Mouse (Mus musculus) heart, embryonic 14.5 days (tissue): ENCODE data around the gene Tpcn1. TPM values are rescaled to one million over a fixed set of nuclear protein-coding genes. Genes with fewer than 3 reads are reported as not detected.

ENCODE experiments used
- ATAC-seq: fragments of 200-750 bp; cut with Nextera tagmentation; 2 replicates; pipeline ENCODE4 v1.8.0; 2017; ENCODE audit warnings: low read depth, moderate TSS enrichment; ENCODE audit not compliant: insufficient number of reproducible peaks, insufficient read depth, low FRiP score
- H3K27ac ChIP-seq, 2 experiments: fragments of 200-500 bp in 1 of 2; fragments of 300-500 bp in 1 of 2; sonication (generic) in 1 of 2; replicated peaks in 1 of 2; 2 replicates each; pipeline ENCODE4 v1.5.1; 2012 to 2014; ENCODE audit warnings: low read depth in 2 of 2, low read length in 2 of 2, control low read depth in 1 of 2, mild to moderate bottlenecking in 1 of 2, mixed read lengths in 1 of 2; ENCODE audit not compliant: control insufficient read depth in 1 of 2, insufficient read depth in 1 of 2
- H3K27me3 ChIP-seq: fragments of 300-500 bp; sonication (generic); 2 replicates; pipeline ENCODE4 v1.6.1; 2014; ENCODE audit warnings: mild to moderate bottlenecking, low read length, control low read depth; ENCODE audit not compliant: control insufficient read depth, insufficient read depth
- H3K36me3 ChIP-seq: fragments of 300-500 bp; sonication (generic); 2 replicates; pipeline ENCODE4 v1.6.1; 2014; ENCODE audit warnings: mild to moderate bottlenecking, control low read depth, low read length, mixed read lengths; ENCODE audit not compliant: control insufficient read depth, insufficient read depth
- H3K4me1 ChIP-seq, 2 experiments: fragments of 200-500 bp in 1 of 2; fragments of 300-500 bp in 1 of 2; sonication (generic) in 1 of 2; 2 replicates each; pipeline ENCODE4 v1.6.1; 2012 to 2014; ENCODE audit warnings: low read length in 2 of 2, control low read depth in 1 of 2, mixed read lengths in 1 of 2; ENCODE audit not compliant: control insufficient read depth in 2 of 2, insufficient read depth in 2 of 2
- H3K4me2 ChIP-seq: fragments of 300-500 bp; sonication (generic); 2 replicates; pipeline ENCODE4 v1.6.1; 2014; ENCODE audit warnings: mild to moderate bottlenecking, low read length
- H3K4me3 ChIP-seq, 2 experiments: fragments of 200-500 bp in 1 of 2; fragments of 300-500 bp in 1 of 2; sonication (generic) in 1 of 2; 2 replicates each; pipeline ENCODE4 v1.5.1; 2012 to 2014; ENCODE audit warnings: low read length in 2 of 2, mild to moderate bottlenecking in 2 of 2, control low read depth in 1 of 2, low read depth in 1 of 2, moderate library complexity in 1 of 2; ENCODE audit not compliant: control insufficient read depth in 1 of 2, insufficient read depth in 1 of 2
- H3K9ac ChIP-seq: fragments of 300-500 bp; sonication (generic); 2 replicates; pipeline ENCODE4 v1.6.1; 2014; ENCODE audit warnings: mild to moderate bottlenecking, low read length
- H3K9me3 ChIP-seq: fragments of 300-500 bp; sonication (generic); 2 replicates; pipeline ENCODE4 v1.6.1; 2016; ENCODE audit warnings: low read length, control low read depth; ENCODE audit not compliant: control insufficient read depth
- WGBS: fragments of 180-500 bp; shearing (Covaris S2); extraction: QIAGEN DNeasy Blood & Tissue Kit; methylation state at CpG from one replicate; pipeline ENCODE4 v1.1.7; 2014; 5-methylcytosine and 5-hydroxymethylcytosine counted together
- polyA plus RNA-seq: library from polyadenylated mRNA; unstranded; fragments of >200 nt; fragmentation: Nextera tagmentation; extraction: Ambion mirVana; gene quantifications from 2 replicates; pipeline ENCODE4 v1.2.1, GENCODE M21; 2014

Gene Tpcn1
- polyA plus RNA-seq, 1 experiment from 2014 or later: 17.1 TPM

DNA sequence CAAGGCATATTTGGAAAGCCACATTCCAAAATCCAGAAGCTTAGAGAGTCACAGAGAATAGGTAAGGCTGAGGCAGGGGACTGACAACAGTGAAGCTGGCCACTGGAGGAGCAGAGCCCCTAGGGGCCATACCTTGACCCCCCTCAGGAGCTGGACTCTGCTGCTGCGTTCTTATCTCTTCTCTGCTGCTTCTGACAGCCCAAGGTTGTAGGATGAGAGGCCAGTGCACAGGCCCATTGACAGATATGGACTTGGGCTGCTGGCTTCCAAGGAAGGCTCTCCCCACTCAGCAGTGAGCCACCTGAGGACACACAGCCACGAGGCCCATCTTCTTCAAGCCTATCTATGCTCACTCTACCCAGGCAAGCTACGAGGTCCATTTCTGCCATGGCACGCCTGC is 19.5 kb downstream of the Tpcn1 start:
- no peak overlapping the region for H3K9ac ChIP-seq
- H3K4me1 ChIP-seq: peaks cover 51 to 57% of the 10 kb centered on the region in 2 experiments
- no peak overlapping the region for H3K4me2 ChIP-seq
- 50% methylated on average over 4 of the region's 4 CpGs for WGBS
- H3K4me3 ChIP-seq: no peak overlapping the region
- no peaks in the 10 kb centered on the region for H3K36me3 ChIP-seq
- no peaks in the 10 kb centered on the region for H3K9me3 ChIP-seq
- H3K27me3 ChIP-seq: no peaks in the 10 kb centered on the region
- no peak overlapping the region for H3K27ac ChIP-seq
- no peak for ATAC-seq

DNA sequence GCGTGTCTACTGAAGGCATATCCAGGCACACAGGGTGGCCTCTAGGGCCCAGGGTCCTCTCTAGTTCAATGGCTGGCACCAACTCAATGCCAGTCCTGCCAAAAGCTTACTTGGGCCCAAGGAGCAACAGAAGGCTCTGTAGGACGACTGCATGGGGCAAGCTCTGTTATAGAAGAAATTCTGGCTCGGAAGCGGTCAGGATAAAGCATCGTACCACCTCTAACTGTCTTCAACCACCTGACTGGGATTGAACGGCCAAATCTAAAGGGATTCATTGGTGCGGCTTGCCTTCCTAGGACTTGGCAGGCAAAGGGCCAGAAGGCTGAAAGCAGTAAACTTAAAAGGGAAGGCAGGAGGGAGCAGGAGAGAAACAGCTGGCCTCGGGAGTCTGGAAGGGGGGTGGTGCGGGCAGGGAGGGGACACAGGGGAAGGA is 20.1 kb downstream of the Tpcn1 start:
- ATAC-seq: no peak
- 74% methylated on average over 9 of the region's 9 CpGs for WGBS
- Histone ChIP-seq H3K27ac (no peak overlapping the region), H3K4me2 (no peak overlapping the region), H3K9ac (no peak overlapping the region), H3K36me3 (no peaks in the 10 kb centered on the region), H3K4me1 (peaks cover 57 to 62% of the 10 kb centered on the region in 2 experiments), H3K27me3 (no peaks in the 10 kb centered on the region), H3K4me3 (no peak overlapping the region), H3K9me3 (no peaks in the 10 kb centered on the region)

DNA sequence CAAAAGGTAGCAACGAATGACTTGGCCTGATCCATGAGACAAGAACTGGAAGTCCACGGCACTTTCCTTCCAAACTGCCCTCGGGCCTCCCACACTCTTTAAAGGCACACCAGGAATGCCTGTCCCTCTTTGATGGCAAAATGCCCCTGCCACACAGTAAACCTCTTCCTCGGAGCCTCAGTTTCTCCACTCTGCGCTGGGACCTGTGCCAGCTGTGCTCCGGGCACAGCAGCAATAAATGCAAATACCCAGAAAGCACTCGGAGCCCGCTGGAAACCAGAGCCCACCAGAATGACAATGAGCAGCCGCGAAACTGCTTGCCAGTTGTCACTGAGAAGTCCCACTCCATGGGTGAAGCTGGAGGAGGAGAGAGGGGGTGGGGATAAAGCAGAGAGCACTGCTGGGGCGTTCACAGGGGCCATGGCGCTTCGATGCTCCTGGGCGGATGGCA is 20.7 kb downstream of the Tpcn1 start:
- 64% methylated on average over 14 of the region's 14 CpGs for WGBS
- H3K36me3 ChIP-seq: no peaks in the 10 kb centered on the region
- ATAC-seq: no peak
- H3K4me1 ChIP-seq: peaks cover 63 to 68% of the 10 kb centered on the region in 2 experiments
- no peaks in the 10 kb centered on the region for H3K9me3 ChIP-seq
- no peak overlapping the region for H3K4me3 ChIP-seq
- no peak overlapping the region for H3K9ac ChIP-seq
- no peak overlapping the region for H3K27ac ChIP-seq
- H3K27me3 ChIP-seq: no peaks in the 10 kb centered on the region
- H3K4me2 ChIP-seq: no peak overlapping the region

DNA sequence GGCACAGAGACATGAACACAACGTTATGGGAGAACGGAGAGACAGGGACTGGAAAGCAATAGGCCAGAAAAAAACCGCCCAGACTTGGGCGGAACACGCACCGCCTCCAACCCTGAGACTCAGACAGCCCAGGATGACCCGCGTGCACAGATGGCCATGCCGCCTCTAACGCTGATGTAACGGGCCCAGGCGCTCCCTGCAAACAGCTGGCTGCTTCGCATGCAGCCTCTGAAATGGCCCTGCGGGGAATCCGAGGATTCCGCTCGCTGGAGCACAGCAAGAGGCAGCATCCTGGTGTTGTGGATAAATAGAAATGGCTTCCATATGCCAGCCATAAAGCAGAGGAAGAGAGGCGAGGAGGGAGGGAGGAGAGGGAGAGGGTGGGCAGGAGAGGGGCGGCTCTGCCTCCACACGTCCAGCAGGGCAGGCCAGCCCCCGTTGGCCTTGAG is 21.2 kb downstream of the Tpcn1 start:
- H3K27me3 ChIP-seq: no peaks in the 10 kb centered on the region
- H3K36me3 ChIP-seq: no peaks in the 10 kb centered on the region
- no peaks in the 10 kb centered on the region for H3K9me3 ChIP-seq
- H3K9ac ChIP-seq: no peak overlapping the region
- WGBS: 51% methylated on average over 21 of the region's 21 CpGs
- peak overlapping the region; percentile 42 to 71 for H3K27ac ChIP-seq
- H3K4me3 ChIP-seq: no peak overlapping the region
- H3K4me1 ChIP-seq: peaks cover 65 to 70% of the 10 kb centered on the region in 2 experiments
- no peak for ATAC-seq
- no peak overlapping the region for H3K4me2 ChIP-seq

DNA sequence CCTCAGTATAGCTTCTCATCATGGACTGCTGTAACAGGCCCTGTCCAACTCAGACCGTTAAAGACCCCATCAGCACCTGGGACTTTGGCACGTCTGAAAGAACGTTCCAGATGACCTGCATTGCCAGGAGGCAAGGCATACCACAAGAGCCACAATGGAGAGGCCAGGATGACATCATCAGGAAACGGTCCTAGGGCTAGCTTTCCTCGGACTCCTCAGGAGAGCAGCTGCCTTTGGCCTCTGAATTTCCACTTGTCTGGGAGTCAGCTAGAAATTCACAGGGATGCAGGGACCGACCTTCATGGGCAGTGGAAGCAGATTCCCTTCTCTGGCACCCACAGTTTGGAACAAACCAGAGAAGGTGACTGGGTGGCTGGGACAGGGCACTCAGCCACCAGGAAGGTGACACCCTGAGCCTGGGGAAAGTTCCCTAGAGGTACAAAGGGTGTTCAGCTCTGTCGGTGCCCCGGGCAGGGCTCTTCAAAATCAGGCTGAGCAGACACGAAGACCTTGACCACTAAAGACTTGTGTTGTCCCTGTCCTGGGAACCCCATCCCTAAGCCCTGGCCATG is 21.7 kb downstream of the Tpcn1 start:
- Histone ChIP-seq H3K4me1 (peaks cover 65 to 70% of the 10 kb centered on the region in 2 experiments), H3K4me2 (no peak overlapping the region), H3K9me3 (no peaks in the 10 kb centered on the region), H3K36me3 (no peaks in the 10 kb centered on the region), H3K4me3 (no peak overlapping the region), H3K9ac (peak overlapping the region; percentile 9; the same call in 1 of the 2 replicates), H3K27ac (peak overlapping the region; percentile 42 to 71), H3K27me3 (no peaks in the 10 kb centered on the region)
- no peak for ATAC-seq
- WGBS: 37% methylated on average over 9 of the region's 9 CpGs

DNA sequence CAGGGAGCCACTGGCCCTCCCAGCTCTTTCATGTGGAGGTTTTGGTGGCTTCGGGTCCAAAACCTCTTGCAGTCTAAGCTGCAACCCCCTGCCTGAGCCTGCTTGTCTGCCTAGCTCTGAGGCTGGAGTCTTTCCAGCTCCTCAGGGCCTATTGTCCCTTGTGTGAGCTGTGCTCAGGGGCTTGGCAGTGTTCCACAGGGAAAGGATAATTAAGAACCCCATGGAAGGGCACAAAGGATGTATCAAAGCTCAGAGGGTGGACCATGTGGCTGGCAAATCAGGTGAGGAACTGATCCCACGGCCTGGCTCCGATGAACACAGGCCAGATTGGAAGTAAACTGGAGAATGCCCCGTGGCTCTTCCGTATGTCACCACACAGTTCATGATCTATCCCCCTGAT is 22.4 kb downstream of the Tpcn1 start:
- WGBS: 64% methylated on average over 5 of the region's 5 CpGs
- Histone ChIP-seq H3K27ac (peak overlapping the region; percentile 42 to 71), H3K9ac (peak overlapping the region; percentile 9; the same call in 1 of the 2 replicates), H3K4me3 (no peak overlapping the region), H3K9me3 (no peaks in the 10 kb centered on the region), H3K4me2 (no peak overlapping the region), H3K4me1 (peaks cover 61 to 63% of the 10 kb centered on the region in 2 experiments), H3K36me3 (no peaks in the 10 kb centered on the region), H3K27me3 (no peaks in the 10 kb centered on the region)
- no peak for ATAC-seq

DNA sequence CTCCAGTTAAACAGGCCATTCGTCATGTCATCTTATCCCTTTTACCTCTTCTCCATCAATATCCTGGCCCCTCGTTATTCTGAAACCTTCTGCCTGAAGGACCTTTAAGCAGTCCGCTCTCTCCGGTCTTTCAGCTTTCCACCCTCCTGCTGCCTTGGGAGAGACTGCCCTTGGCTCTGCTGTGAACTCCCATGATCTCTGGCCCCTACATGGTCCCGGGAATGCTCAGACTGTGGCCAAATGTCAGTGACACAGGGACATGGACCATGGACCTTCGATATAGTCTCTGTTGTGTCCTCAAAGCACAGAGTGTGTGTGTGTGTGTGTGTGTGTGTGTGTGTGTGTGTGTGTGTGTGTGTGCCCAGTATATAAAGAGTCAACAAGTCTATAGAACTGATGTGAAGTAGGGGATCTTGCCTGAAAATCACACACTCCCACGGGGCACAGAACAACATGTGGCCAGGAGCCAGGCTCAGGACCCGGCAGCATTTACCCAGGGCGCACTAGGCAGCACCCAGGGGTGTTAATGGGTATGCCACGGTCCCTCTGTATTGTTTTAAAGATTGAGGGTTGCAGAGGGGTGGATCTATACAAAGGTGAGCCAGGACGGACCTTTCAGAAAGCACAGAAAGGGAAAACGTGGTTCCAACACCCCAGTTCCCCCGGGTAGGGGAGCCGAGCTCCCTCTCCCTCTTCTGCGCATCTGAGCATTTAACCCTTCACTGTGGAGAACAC is 23.1 kb downstream of the Tpcn1 start:
- H3K9me3 ChIP-seq: no peaks in the 10 kb centered on the region
- H3K36me3 ChIP-seq: no peaks in the 10 kb centered on the region
- no peak for ATAC-seq
- H3K4me3 ChIP-seq: no peak overlapping the region
- 64% methylated on average over 15 of the region's 15 CpGs for WGBS
- H3K27me3 ChIP-seq: no peaks in the 10 kb centered on the region
- peak overlapping the region; percentile 9; the same call in 1 of the 2 replicates for H3K9ac ChIP-seq
- H3K27ac ChIP-seq: peak overlapping the region; percentile 42 to 71; a peak in 3 of 4 replicates
- no peak overlapping the region for H3K4me2 ChIP-seq
- H3K4me1 ChIP-seq: peaks cover 57 to 63% of the 10 kb centered on the region in 2 experiments
